Mouse (Mus musculus) thymus, postnatal 36 days (tissue): Measurements from ENCODE around the gene Ago4.
A peak's percentile ranks its signal among the peaks of the same experiment; 100 is the strongest.

Source experiments
- DNase-seq, 2 experiments: peaks; one replicate each; pipeline ENCODE4 v3.0.0; 2022; ENCODE audit warnings: mixed read lengths in 2 of 2

The Ago4 gene

GRCm38 (mm10) chr4:126468925-126469324 is 64.3 kb downstream of the Ago4 start:
- no peak for DNase-seq

GRCm38 (mm10) chr4:126468285-126468901 is 64.9 kb downstream of the Ago4 start, which contains the start of gene Ago1:
Gene Ago1, minus strand, starts transcription at chr4:126468583.
- DNase-seq, result peak; percentile 97 to 98

- DNase-seq, result peak; percentile 75 to 82
Observed at GRCm38 (mm10) chr4:126467721-126468284, 65.5 kb downstream of the Ago4 start.

GRCm38 (mm10) chr4:126466251-126466750 is 67.0 kb downstream of the Ago4 start:
- DNase-seq, result no peak

GRCm38 (mm10) chr4:126465843-126466242 is 67.4 kb downstream of the Ago4 start:
- DNase-seq, result peak; percentile 13 to 34

GRCm38 (mm10) chr4:126464892-126465235 is 68.4 kb downstream of the Ago4 start:
- no peak for DNase-seq

GRCm38 (mm10) chr4:126464189-126464891 is 68.9 kb downstream of the Ago4 start:
- DNase-seq, result no peak

- no peak for DNase-seq
Observed at GRCm38 (mm10) chr4:126455441-126455840, 77.8 kb downstream of the Ago4 start.

GRCm38 (mm10) chr4:126454547-126455254 is 78.6 kb downstream of the Ago4 start:
- no peak for DNase-seq

GRCm38 (mm10) chr4:126450268-126450667 is 83.0 kb downstream of the Ago4 start:
- no peak for DNase-seq

- DNase-seq, result no peak
Observed at GRCm38 (mm10) chr4:126447126-126447525, 86.1 kb downstream of the Ago4 start.

- DNase-seq, result no peak
Observed at GRCm38 (mm10) chr4:126444528-126444927, 88.7 kb downstream of the Ago4 start.
